ENCODE assay signal across 19 mouse cellular contexts in the genomic region with DNA sequence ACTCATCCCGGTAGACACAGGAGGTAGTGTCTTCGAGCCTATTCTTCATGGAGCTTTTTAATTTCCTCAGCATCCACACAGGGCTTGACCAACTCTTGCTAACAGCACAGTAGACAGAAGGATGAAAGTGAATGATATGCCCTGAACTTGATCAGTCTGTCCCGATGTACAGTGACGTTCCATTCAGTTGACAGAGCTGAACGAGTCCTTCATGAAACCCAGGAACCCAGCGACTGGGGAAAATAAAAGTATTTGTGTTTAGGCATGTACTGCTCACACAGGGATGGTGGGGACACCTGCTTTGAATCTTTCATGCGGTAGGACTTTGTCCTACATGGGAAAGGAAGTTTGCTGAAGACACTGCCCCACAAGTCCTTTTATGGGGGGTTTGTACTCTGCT.
DNase-seq lines count a peak whose midpoint lies in the region; ATAC-seq and TF ChIP-seq lines count a peak whose summit lies in the region.
"Had no signal": no experiment of that assay in that cellular context is flagged by ENCODE, and none has a peak within 500 bp of the region (broad histone marks: within the 10 kb centered on the region; RNA-seq: fewer than 3 reads in every experiment).

No protein-coding gene starts in this region.

- TF ChIP-seq RAD21 in CH12.LX (IDR thresholded peaks at IDR 0.05; ENCODE audit: low read depth, low read length), result no peak

- WGBS in midbrain, embryonic 11.5 days, result 90% methylated on average over 7 of the region's 7 CpGs
- 88% methylated on average over 7 of the region's 7 CpGs for WGBS in midbrain, embryonic 14.5 days
- WGBS in lung, postnatal 0 days, result 77% methylated on average over 7 of the region's 7 CpGs

- H3K27ac ChIP-seq in midbrain, embryonic 11.5 days (ENCODE audit: low read depth, low read length), result no peak overlapping the region
- H3K27ac ChIP-seq in midbrain, embryonic 14.5 days (replicated peaks; ENCODE audit: low read depth, low read length), result no peak overlapping the region
- H3K27ac ChIP-seq in CH12.LX (ENCODE audit: insufficient read depth, low read depth), result no peak overlapping the region
- no peak overlapping the region for H3K27ac ChIP-seq in lung, postnatal 0 days (ENCODE audit: low read length)
- H3K27ac ChIP-seq: embryonic facial prominence, embryonic 15.5 days; heart, embryonic 13.5 days had no signal

- H3K79me2 ChIP-seq in CH12.LX (replicated peaks; ENCODE audit: control insufficient read depth, extremely low read depth, insufficient read depth, poor library complexity, severe bottlenecking), result no peaks in the 10 kb centered on the region

- no peaks in the 10 kb centered on the region; the same call in 1 of the 2 replicates for H3K4me1 ChIP-seq in midbrain, embryonic 11.5 days (ENCODE audit: control insufficient read depth, insufficient read depth, low read length)
- H3K4me1 ChIP-seq in midbrain, embryonic 14.5 days (ENCODE audit: control insufficient read depth, insufficient read depth, low read length), result peaks cover 19% of the 10 kb centered on the region; the same call in 1 of the 2 replicates
- peaks cover 0 to 19% of the 10 kb centered on the region in 2 experiments; a peak in 2 of 4 replicates for H3K4me1 ChIP-seq in CH12.LX (ENCODE audit: control insufficient read depth in 1 of 2, insufficient read depth in 2 of 2)
- H3K4me1 ChIP-seq in lung, postnatal 0 days (ENCODE audit: insufficient read depth, low read depth, low read length), result no peaks in the 10 kb centered on the region

- H3K36me3 ChIP-seq in midbrain, embryonic 11.5 days (ENCODE audit: control insufficient read depth, insufficient read depth, low read length), result no peaks in the 10 kb centered on the region
- no peaks in the 10 kb centered on the region for H3K36me3 ChIP-seq in midbrain, embryonic 14.5 days (ENCODE audit: control insufficient read depth, insufficient read depth, low read length)
- no peaks in the 10 kb centered on the region for H3K36me3 ChIP-seq in CH12.LX (replicated peaks in 1 of 2; ENCODE audit: control insufficient read depth in 1 of 2, insufficient read depth in 1 of 2, low read length in 1 of 2)
- no peaks in the 10 kb centered on the region for H3K36me3 ChIP-seq in lung, postnatal 0 days (ENCODE audit: insufficient read depth, low read length)
- H3K36me3 ChIP-seq: embryonic facial prominence, embryonic 15.5 days; forebrain, embryonic 15.5 days; heart, embryonic 13.5 days; hindbrain, embryonic 12.5 days had no signal

- H3K9me3 ChIP-seq in midbrain, embryonic 11.5 days (ENCODE audit: control insufficient read depth, low read length), result no peaks in the 10 kb centered on the region
- no peaks in the 10 kb centered on the region for H3K9me3 ChIP-seq in midbrain, embryonic 14.5 days (ENCODE audit: control insufficient read depth, low read length)
- peaks cover 6% of the 10 kb centered on the region for H3K9me3 ChIP-seq in CH12.LX (replicated peaks; ENCODE audit: low read length)
- H3K9me3 ChIP-seq in lung, postnatal 0 days (ENCODE audit: low read length), result no peaks in the 10 kb centered on the region
- H3K9me3 ChIP-seq: embryonic facial prominence, embryonic 15.5 days; forebrain, embryonic 15.5 days had no signal

- H3K4me2 ChIP-seq in midbrain, embryonic 11.5 days, result no peak overlapping the region
- H3K4me2 ChIP-seq in midbrain, embryonic 14.5 days (ENCODE audit: low read length), result no peak overlapping the region
- H3K4me2 ChIP-seq in CH12.LX (ENCODE audit: insufficient read depth, low read depth, poor library complexity, severe bottlenecking), result peak overlapping the region; percentile 93
- no peak overlapping the region for H3K4me2 ChIP-seq in lung, postnatal 0 days (replicated peaks; ENCODE audit: low read depth, low read length)
- H3K4me2 ChIP-seq: embryonic facial prominence, embryonic 15.5 days; forebrain, embryonic 15.5 days; heart, embryonic 13.5 days; hindbrain, embryonic 12.5 days had no signal

- H3K4me3 ChIP-seq in midbrain, embryonic 11.5 days (ENCODE audit: low read depth, low read length), result no peak overlapping the region
- H3K4me3 ChIP-seq in midbrain, embryonic 14.5 days (replicated peaks; ENCODE audit: low read depth, low read length), result no peak overlapping the region
- H3K4me3 ChIP-seq in CH12.LX (replicated peaks in 1 of 3; ENCODE audit: low read depth in 2 of 3, low read length in 2 of 3, poor library complexity in 1 of 3), result no peak overlapping the region
- H3K4me3 ChIP-seq in lung, postnatal 0 days (ENCODE audit: low read depth, low read length), result no peak overlapping the region
- H3K4me3 ChIP-seq: embryonic facial prominence, embryonic 15.5 days; forebrain, embryonic 15.5 days; heart, embryonic 13.5 days; hindbrain, embryonic 12.5 days had no signal

- TF ChIP-seq POLR2A in CH12.LX (IDR thresholded peaks at IDR 0.05; ENCODE audit: low read depth, low read length), result no peak

- TF ChIP-seq EP300 in CH12.LX (IDR thresholded peaks at IDR 0.05; ENCODE audit: low read length), result 0 out of 2 replicates have a peak, but pooled peaks have one; percentile 6
- no peak for TF ChIP-seq EP300 in lung, postnatal 0 days (IDR thresholded peaks at IDR 0.05)

- dilution Hi-C loops in CH12.LX (cut with MboI; ENCODE audit: extremely low pct_ligation_motif_present, extremely low pct_unique_long_range_greater_than_20kb, low sequenced_read_pairs), result no loop called here

- no peaks in the 10 kb centered on the region for H3K27me3 ChIP-seq in midbrain, embryonic 11.5 days (ENCODE audit: control insufficient read depth, insufficient read depth, low read length)
- H3K27me3 ChIP-seq in midbrain, embryonic 14.5 days (ENCODE audit: control insufficient read depth, insufficient read depth, low read length), result no peaks in the 10 kb centered on the region
- no peaks in the 10 kb centered on the region for H3K27me3 ChIP-seq in CH12.LX (replicated peaks)
- H3K27me3 ChIP-seq in lung, postnatal 0 days (replicated peaks; ENCODE audit: insufficient read depth, low read length), result no peaks in the 10 kb centered on the region
- H3K27me3 ChIP-seq: embryonic facial prominence, embryonic 15.5 days; forebrain, embryonic 15.5 days; hindbrain, embryonic 12.5 days; Patski had no signal

- DNase-seq in midbrain, embryonic 11.5 days (ENCODE audit: low spot score, missing footprints), result peak; percentile 56
- DNase-seq in midbrain, embryonic 14.5 days, result no peak
- peak; percentile 57 for DNase-seq in CD4-positive, CD25-positive, alpha-beta regulatory T cell, adult 2 months (ENCODE audit: low read depth, low spot score)
- no peak for DNase-seq in CH12.LX (ENCODE audit: extremely low read depth)
- DNase-seq in lung, postnatal 0 days (ENCODE audit: low spot score), result no peak
- DNase-seq in kidney, postnatal 10 days, result no peak
- DNase-seq: adrenal gland, adult 8-10 months; adrenal gland, postnatal 36 days; cerebellum, adult 2 months; cerebellum, postnatal 10 days; embryo, embryonic 11 days; gastrocnemius, postnatal 36 days; heart, postnatal 36 days had no signal

- in situ Hi-C loops in CH12.LX (cut with MboI; ENCODE audit: low pct_ligation_motif_present, low pct_unique_long_range_greater_than_20kb, low sequenced_read_pairs), result loop anchor here (25.0 kb wide), 2 partner anchors 267 to 792 kb away; no protein-coding TSS in a partner anchor

- H3K9ac ChIP-seq in midbrain, embryonic 11.5 days (ENCODE audit: low read length), result no peak overlapping the region
- no peak overlapping the region for H3K9ac ChIP-seq in midbrain, embryonic 14.5 days (replicated peaks; ENCODE audit: low read length)
- H3K9ac ChIP-seq in CH12.LX (ENCODE audit: insufficient read depth, low read depth), result peak overlapping the region; percentile 5; the same call in 1 of the 2 replicates
- no peak overlapping the region for H3K9ac ChIP-seq in lung, postnatal 0 days (replicated peaks; ENCODE audit: low read depth)
- H3K9ac ChIP-seq: embryonic facial prominence, embryonic 15.5 days; forebrain, embryonic 15.5 days; heart, embryonic 13.5 days; hindbrain, embryonic 12.5 days had no signal

- no peak for TF ChIP-seq CTCF in CH12.LX (conservative IDR thresholded peaks at IDR 0.05 in 1 of 2, IDR thresholded peaks at IDR 0.05 in 1 of 2; ENCODE audit: low read depth in 2 of 2, low read length in 2 of 2)
- TF ChIP-seq CTCF in lung, postnatal 0 days (IDR thresholded peaks at IDR 0.05), result no peak

- no peak for ATAC-seq in midbrain, embryonic 11.5 days (ENCODE audit: low FRiP score)
- no peak for ATAC-seq in midbrain, embryonic 14.5 days (ENCODE audit: low FRiP score, low TSS enrichment)
- peak; percentile 12 for ATAC-seq in inflammation-experienced regulatory T-cells, adult 6 months
- no peak for ATAC-seq in lung, postnatal 0 days
- ATAC-seq: forebrain, embryonic 15.5 days had no signal

TF ChIP-seq in CH12.LX, 34 proteins besides CTCF, POLR2A, EP300 and RAD21:
- TF ChIP-seq CHD1 (IDR thresholded peaks at IDR 0.05; ENCODE audit: low read depth, low read length), result no peak
- TF ChIP-seq MAZ (IDR thresholded peaks at IDR 0.05; ENCODE audit: low read depth, low read length), result no peak
- TF ChIP-seq JUN (IDR thresholded peaks at IDR 0.05; ENCODE audit: insufficient read depth, low read depth, low read length), result no peak
- TF ChIP-seq MAFK (IDR thresholded peaks at IDR 0.05; ENCODE audit: insufficient replicate concordance, low read length), result no peak
- TF ChIP-seq USF1 (IDR thresholded peaks at IDR 0.05; ENCODE audit: low read depth, low read length), result no peak
- TF ChIP-seq HCFC1 (IDR thresholded peaks at IDR 0.05; ENCODE audit: low read depth, low read length), result no peak
- no peak for TF ChIP-seq JUND (conservative IDR thresholded peaks at IDR 0.05; ENCODE audit: low read depth, low read length)
- no peak for TF ChIP-seq MEF2A (IDR thresholded peaks at IDR 0.05; ENCODE audit: borderline replicate concordance, low read depth, low read length)
- TF ChIP-seq TCF12 (IDR thresholded peaks at IDR 0.05; ENCODE audit: low read depth, low read length), result no peak
- TF ChIP-seq MXI1 (IDR thresholded peaks at IDR 0.05; ENCODE audit: low read depth, low read length), result no peak
- no peak for TF ChIP-seq USF2 (conservative IDR thresholded peaks at IDR 0.05; ENCODE audit: low read depth, low read length)

Comparison
In these comparisons a context has a peak if more than half of its experiments do, and no peak if none do; other contexts are left out.
1. DNase-seq: peak in midbrain, embryonic 11.5 days (single experiment) and CD4-positive, CD25-positive, alpha-beta regulatory T cell, adult 2 months (single experiment); none in midbrain, embryonic 14.5 days (single experiment), CH12.LX (single experiment), lung, postnatal 0 days (single experiment) and kidney, postnatal 10 days (single experiment).